Mouse (Mus musculus) cerebellum, postnatal 25 days (tissue): ENCODE results near the gene 2010111I01Rik.
A peak's percentile ranks its signal among the peaks of the same experiment; 100 is the strongest.

Experiments
- DNase-seq, 2 experiments: peaks; one replicate each; pipeline ENCODE4 v3.0.0; 2021; ENCODE audit warnings: mixed read lengths in 2 of 2

Gene 2010111I01Rik

DNA sequence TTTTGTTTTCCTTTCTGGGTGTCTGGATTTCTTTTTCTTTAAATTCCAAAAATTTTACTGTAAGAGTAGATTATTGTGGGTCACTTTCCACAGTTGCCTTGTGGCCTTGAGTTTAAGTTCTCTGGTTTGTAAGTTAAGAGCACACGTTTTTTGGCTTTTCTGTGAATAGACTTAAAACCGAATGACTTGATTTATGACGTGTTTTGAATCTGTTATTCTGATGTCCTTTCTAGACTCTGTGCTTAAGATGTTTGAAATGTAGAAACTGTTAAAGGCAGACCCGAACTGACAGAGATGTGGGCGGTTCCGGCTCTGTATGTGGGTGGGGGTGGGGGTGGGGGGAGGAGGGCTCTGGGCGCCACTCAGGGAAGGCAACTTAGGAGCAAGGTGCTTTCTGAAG lies 282.3 kb downstream of the 2010111I01Rik start:
- DNase-seq: no peak

DNA sequence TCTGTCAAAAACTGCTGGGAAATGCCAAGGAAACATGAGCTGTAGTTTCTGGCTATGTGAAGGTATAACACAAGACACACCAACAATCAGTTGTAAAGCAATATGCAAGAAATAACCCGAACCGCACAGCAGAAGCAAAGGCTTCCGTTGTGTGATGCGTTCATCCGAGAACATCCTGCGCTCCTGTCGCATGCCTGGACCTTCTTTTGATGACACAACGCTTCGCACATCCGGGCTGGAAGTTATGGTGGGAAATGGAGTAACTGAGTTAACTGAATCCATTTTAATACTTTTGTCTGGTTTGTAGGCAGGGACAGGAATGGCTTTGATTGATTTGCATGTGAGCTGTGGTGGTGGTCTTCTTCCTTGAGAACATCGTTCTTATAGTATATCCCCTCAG lies 282.9 kb downstream of the 2010111I01Rik start:
- no peak for DNase-seq

DNA sequence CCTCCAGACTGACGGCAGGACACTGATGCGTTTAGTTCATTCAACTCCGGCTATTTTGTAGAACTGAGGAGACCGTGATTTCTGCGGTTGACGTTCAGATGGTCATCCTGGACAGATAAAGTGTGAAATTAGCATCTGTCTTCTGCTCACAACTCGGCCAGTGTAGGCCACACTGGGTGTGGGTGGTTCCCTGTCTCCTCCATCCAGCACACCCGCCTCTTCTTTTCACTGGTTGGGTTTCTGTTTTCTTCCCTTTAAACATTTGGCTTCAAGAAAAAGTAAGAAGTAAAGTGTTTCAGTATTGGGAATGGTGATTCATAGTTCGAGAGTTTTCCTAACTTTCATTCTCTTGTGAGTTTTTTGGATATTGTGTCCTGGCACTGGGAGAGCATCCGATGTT lies 283.6 kb downstream of the 2010111I01Rik start:
- DNase-seq: no peak

DNA sequence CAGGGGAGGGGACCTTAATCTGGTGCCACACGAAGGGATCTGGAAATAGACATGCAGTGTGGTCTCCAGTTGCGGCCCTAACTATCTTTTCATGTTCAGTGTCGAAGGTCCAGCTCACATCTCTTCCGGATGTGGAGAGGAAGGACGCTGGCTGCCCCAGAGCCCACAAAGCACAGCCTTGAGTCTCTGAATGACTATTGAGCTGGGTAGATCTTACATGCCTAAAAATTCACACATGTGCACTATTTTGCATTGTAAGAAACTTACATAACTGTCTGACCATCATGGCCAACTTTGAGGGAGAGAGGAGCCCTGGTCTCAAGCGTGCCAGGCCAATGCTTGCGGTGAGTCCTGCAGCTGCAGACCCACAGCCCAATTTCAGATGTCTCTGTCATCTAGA lies 284.5 kb downstream of the 2010111I01Rik start:
- DNase-seq: no peak

DNA sequence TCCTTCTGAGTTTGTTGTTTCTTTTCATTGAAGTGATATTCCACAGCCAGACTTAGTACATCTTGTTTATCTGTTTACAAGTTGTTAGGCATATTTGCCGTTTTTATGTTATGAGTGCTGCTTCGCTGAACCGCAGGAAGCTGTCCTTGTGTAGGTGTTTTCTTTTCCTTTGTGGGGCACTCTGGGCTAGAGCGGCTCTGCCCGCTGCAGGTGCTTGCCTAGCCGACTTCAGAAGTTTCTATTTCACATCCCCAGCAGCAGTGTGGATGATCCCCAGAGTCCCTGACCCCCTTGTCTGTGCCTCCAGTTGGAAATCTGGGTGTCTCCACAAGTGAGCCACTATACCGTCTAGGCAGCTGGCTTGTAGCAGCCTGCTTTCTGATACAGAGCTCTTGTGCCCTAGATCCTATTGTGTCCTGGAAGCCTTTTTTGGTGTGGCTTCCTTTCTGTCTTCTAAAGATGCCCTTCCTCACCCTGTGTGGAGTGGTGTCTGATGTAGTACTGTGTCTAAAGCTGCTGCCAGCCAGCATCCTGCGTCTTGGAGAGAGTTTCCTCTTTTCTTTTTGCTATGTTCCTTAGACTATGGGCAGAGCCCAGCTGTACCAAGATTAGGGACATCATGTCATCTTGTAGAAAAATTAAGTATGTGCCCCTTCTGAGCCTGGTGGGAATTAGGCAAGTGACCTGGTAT lies 285.2 kb downstream of the 2010111I01Rik start:
- DNase-seq: no peak

DNA sequence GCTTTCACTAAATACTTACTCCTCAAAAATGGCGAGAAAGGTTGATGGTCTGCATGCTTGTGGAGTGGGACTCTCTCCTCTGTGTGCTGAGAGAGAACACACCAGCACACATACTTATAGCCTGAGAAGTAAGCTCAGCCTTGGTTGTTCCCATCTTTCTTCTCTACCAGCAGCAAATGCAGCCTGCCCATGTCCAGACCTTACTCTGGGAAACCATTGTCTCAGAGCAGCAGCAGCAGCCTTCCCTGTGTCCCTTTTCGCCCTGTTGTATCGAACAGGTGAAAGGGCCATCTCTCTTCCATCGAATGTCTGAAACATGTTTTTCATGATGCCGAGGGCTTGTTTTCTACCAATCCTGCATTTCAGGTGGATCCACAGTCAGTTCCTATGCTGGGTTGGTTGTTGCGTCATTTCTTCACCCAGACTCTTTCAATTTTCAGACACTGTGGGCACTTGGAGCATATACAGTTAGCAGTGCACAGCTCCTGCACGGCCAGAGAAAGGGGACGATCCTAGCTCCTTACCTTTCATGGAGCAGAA lies 285.8 kb downstream of the 2010111I01Rik start:
- no peak for DNase-seq

DNA sequence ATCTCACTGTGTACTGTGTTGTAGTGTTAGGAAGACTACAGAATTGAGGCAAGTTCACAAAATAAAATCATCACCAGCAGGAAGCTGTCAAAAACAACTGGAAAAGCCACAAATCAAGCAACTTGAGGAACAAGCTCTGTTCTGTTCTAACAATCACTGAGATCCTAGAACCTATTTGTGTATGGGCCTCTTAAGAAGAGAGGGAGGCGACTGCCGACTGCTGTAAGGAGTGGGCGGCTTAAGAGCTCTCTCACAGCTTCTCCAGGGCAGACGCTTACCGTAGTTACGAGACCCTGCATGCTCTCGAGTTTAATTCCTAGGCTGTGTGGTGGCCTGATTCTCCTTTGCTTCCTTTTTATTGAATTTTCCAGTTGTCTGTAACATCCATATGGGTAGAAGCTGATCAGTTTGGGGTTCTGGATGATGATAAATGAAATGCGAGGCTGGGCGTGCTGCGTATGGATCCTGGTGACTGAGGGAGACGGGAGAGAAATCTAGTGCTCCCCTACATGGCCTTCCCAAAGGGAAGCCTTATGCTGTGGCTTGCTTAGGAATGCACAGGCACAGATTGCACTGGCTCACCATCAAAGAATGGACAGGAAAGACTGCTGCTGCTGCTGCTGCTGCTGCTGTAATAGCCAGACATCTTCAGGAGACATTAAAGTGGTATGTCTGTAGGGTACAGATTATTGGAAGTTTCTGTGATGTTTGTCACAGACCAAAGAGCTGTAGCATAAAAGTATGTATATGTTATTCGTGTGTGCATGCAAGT lies 286.6 kb downstream of the 2010111I01Rik start:
- DNase-seq: no peak

DNA sequence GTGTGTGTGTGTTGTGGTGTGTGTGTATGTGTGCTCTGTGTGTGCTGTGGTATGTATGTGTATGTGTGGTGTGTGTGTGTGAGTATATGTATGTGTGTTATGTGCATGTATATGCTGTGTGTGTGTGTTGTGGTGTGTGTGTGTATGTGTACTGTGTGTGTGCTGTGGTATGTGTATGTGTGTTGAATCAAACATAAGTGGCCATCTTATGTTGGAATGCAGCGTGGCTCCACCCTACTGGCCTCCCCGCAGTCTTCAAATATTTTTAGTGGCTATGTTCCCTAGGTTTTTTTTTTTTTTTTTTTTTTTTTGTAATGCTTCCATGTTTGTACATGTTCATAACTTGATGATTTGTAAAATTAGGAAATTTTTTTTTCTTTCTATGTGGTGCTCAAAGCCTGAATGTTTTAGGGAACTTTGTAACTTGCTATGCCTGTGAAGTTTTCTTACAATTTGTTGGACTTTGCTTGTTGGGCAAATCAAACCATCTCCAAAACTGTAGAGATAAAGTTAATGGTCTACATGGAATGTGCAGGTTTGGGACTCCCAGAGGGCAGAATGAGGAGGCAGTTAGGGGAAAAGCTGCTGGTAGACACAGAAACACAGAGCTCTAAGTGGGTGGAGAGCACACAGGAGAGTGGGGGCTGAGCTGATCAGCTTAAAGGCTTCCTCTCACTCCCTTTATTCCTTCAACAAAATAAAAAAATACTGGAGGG lies 287.8 kb downstream of the 2010111I01Rik start:
- no peak for DNase-seq

DNA sequence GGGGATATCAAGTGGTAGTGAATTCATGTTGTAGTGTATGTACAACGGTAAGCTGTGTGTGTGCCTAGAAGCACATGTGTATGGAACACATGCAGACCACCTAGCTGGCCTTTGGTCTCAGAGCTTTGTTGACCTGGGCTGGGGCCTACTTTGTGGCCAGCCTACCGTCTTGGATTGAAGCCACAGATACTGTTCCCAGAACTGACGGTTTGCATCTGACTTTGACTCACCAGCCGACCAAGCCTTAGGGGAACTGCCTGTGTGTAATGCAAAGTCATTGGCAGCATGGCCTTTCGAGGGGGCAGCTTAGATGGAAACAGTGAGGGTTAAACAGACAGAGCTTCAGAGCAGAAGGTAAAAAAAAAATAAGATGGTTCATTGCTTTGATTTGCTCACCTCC lies 288.5 kb downstream of the 2010111I01Rik start:
- DNase-seq: no peak

DNA sequence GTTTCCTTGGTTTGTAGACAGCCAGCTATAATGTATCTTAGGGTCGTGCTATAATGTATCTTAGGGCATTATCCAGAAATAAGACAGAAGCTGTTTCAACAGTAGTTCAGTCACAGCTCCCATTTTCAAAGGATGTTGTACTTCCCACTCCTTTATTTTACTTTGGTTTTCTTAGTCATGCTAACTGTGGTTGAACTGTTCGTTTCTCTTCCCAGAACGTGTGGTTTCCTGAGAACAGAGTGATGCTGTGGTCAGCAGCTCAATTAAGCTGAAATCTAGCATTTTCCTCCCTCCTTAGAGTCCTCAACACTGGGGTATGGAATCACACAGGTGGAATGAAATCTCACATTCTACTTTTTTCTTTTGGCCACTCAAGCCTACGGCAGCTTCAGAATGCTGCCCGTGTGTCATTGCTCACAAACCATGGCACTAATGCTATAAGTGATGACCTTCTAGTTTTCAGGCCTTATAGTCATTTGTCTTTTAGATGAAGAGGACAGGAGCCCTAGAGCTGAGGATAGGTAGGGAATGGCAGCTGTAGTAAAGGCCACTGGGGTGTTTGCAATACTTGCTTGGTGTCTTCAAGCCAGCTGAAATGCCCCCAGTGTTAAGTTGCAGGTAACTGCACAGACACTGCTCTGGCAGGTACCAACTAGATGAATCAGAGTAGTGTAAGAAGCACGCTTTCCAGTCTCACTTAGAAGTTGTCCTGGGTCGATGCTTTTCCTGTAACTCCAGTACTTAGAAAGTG lies 289.4 kb downstream of the 2010111I01Rik start:
- DNase-seq: no peak

DNA sequence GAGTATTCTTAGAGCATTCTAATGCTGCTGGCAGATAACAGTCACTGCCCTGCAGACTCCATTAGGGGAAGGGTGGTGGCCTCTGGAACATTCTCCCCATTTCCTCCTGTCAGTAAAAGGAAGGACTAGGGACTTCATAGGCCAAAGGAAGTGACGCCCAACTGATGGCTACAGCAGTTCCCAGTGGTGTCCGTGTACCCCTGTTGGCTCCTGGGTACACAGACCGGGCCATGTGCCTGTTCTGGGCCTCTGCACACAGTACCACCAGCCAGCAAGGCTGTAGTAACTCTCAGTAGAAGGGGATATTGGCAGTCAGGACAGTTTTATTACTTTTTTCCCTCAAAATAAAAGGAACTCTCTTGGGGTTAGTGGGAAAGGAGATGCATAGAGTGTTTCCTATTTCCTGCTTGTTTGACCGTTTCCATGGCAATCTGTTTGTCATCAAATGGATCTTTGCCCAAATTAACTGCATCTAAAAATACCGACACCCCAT lies 290.9 kb downstream of the 2010111I01Rik start:
- DNase-seq: no peak

DNA sequence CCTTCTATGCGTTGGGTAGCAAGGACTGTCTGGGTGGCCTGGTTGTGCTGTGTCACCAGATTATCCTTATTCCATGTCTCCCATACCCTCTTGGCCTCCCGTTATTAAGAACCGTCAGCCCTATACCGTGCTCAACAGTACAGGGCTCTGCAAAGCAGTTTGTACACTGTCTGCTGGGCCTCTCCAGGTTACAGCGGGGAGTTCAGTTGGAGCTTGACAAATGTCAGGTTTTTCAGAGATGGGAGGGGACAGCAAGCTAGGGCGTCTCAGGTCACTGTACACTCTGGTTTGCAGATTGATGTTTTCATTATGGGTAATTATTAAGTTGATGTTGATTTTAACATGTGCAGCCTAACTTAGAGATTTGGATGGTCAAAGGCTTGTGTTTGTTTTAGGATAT lies 291.5 kb downstream of the 2010111I01Rik start:
- no peak for DNase-seq

DNA sequence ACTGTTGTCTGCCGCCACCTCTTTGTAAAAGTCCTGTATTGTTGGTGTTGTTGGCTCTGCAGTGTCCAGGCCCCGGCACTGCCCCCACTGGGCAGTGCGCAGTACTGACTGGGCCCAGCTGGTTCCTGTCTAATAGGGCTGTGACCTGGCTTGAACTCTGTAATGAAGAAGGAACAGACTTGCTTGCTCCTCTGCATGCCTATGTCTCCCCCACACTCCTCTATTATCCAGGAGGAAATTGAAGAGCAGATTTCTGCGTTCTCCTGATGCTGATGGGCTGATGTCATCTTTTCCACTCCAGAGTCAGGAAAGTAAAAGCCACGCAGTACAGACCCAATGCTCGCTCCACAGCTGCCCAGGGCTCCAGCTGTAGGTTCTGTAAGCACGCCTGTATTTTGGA lies 292.1 kb downstream of the 2010111I01Rik start:
- DNase-seq: peak in 1 of 2 experiments; percentile 44

DNA sequence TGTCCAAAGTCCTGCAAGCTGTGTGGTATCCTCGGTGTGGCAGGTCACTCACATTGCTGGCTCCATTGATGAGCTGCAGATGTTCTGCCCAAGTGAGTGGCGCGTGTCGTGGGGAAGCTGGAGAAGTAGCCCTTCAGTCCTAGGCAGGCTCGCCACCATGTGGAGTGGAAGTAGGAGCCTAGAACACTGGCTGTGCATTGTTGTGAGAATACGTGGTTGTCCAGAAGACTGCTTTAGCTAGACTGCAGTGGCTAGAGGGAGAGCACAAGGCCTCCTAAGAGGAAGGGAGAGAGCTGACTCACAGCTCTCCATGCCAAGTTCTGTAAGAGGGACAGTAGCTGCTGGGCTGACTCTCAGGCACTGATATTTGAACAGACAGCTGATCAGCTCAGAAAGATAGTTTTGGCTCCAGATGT lies 293.5 kb downstream of the 2010111I01Rik start:
- DNase-seq: peak in 1 of 2 experiments; percentile 50

DNA sequence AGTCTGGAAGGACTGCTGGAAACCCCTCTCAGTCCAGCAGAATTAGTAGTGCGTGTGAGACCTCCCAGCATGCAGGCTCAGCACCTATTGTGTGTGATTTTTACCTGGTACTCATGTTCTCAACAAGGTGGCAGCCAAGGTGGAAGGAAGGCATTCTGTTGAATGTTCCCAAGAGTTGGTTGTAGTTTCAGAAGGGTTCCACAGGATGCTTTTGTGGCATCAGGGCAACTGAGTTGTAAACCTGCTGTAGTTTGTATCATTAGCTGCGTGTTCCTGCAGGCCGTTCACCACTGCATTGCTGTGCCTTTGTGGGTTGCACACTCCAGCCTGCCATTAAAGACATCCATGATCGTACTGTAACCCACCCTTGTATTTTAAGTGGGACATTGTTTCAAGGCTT lies 294.0 kb downstream of the 2010111I01Rik start:
- no peak for DNase-seq

DNA sequence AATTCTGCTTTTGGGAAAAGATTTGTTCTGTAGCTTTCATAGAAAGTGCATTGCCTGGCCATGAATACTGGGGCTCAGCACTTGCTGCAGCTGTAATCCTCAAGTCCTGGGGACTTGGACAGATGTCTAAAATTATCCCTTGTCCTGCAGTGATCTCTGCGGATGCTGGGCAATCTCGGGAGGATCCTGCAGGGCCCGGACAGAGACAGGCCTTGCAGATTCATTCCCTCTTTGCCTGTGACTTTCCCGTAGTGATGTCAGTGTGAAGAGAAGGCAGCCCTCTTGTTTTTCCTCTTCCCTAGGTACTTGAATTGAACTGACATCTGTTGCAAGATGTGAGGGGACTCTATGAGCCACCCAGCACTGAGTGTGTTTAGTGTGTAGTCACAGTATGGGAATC lies 295.4 kb downstream of the 2010111I01Rik start:
- no peak for DNase-seq

DNA sequence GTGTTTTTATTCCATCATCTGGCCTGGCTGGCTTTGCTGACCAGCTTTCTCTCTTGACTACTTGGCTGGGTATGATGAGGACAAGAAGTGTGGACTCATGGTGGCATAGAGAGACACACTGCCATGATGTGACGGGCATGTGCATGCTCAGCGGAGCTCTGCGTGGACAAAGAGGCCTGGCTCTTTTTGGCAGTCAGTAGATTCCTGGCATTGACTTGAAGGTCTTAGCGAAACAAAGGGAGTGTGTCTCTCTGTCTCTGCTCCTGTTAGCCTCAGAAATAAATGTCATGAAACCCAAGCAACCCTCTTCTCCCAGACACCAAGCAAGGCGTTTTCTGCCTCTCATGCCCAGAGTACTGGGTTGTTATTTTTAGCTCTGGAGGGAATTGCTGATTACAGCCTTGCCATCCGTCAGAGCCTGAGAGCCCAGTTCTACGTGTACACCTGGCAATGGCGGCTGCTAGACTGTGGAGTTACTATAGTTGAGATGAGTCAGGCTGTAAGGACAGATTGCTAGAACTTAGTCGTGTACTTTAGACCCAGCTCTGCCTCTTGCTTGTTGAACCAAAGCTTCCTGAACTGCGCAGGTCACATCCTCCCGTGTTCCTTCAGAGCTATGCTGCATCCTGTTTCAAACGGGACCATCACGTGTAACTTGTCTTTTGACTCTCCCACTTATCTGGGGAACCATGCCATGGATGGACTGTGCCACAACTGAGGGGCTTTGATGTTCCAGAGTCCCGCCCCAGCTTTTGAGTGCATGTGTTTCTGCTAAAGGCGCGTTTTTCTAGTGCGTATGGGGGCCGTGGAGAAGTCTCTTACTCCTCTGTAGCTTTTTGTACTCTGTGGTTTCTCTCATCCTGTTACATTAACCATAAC lies 296.3 kb downstream of the 2010111I01Rik start:
- peak; percentile 43 to 46 for DNase-seq

DNA sequence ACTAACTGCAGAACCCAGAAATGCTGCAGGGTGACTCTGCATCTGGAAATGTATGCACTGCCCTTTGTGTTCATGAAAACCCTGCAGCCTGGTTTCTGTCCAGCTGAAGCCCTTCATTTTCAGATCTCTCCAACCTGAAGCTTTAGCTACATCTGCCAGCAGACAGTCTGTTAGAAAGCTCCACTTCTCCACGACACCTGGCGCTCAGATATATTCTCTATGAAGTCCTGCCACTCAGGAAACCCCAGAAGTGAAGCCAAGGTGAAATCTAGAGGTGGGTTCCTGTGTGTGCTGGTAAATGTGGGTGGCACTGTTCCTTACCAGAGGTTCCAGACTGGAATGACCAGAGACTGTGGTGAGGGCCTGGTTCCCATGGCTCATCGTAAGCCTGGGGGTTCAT lies 297.0 kb downstream of the 2010111I01Rik start:
- DNase-seq: no peak

DNA sequence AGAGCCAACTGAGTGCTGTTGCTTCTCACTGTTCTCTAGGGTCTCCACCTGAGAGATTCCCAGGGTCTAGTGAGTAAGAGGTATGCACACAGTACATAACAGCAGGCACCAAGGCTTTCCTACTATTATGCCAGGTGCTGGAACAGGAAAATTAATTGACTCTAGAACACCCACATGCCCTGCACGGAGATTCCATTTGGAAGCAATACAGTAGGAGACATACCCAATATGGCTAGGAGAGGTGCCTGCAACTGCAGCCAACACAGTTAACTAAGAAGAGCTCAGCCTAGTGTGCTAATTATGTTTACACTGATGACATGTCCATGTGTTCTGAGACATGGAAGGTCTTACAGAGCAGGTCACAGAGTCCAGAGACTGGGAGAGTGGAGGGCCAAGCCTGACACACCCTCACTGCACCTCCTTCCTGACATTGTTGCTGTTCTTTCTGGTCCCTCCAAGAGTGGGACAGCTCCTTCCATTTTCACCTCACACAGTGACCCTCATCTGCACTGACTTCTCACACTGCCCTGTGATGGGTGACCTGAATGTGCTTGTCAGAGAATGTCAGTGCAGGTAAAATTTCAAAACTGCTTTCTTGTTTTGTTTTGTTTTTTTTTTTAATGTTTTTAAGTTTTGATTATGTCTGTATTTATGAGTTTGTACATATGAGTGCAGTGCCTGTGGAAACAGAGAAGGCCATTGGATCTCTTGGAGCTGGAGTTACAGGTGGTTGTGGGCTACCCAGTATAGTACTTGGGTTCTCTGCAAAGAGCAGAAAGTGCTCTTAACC lies 297.7 kb downstream of the 2010111I01Rik start:
- DNase-seq: no peak

DNA sequence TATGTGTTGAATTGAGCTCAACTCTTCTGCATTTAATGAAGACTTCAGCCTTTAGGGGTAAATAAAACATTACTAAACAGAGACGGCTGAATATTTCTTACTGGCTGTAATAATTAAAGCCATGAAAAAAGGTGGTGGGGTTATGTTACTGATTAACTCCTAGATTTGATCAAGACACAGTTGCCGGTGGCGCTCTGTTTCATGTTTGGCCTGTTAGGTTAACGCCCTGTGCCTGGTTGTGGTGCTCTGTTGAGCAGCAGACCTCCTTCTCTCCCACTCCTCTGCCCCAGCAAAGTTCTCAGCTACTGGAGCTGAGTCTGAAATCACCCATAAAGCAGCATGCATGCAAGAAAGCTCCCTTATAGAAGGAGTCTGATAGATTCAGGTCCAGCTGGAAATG lies 303.7 kb downstream of the 2010111I01Rik start:
- DNase-seq: no peak

DNA sequence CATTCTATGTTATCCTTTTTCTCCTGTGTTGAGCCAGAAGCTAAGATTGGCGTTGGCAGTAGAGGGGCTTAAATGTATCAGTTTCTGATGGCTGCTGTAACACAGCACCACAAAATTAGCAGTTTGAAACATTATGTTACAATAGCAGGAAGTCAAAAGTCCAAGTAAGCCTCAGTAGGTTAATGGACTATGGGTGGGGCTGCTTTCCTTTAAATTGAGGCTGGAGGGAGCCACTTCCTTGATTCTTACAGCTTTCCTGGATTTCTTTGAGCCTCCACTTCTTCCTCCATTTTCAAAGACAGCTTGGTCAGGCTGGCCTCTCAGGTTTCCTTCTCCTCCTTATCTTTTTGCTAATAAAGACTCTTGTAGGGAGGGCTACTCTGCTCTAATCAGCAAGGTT lies 304.1 kb downstream of the 2010111I01Rik start:
- no peak for DNase-seq
